Mouse (Mus musculus) CH12.LX (cell line): Measurements from ENCODE around the gene Sfxn3. TPM values are rescaled to one million over a fixed set of nuclear protein-coding genes. Genes with fewer than 3 reads are reported as not detected.

Source experiments
- DNase-seq: peaks from one replicate; pipeline ENCODE4 v3.0.0-alpha.2; 2013; ENCODE audit errors: extremely low read depth
- H3K27ac ChIP-seq: 2 replicates; pipeline ENCODE4 v1.5.1; 2012; ENCODE audit warnings: low read depth, mild to moderate bottlenecking, control low read depth, moderate library complexity; ENCODE audit not compliant: insufficient read depth
- H3K27me3 ChIP-seq: replicated peaks from 2 replicates; pipeline ENCODE3; 2012; ENCODE audit warnings: inconsistent platforms
- H3K36me3 ChIP-seq, 2 experiments: replicated peaks in 1 of 2; 2 replicates each; pipeline versions ENCODE3 to v1.6.1; 2012; ENCODE audit warnings: inconsistent platforms in 1 of 2, low read length in 1 of 2, mild to moderate bottlenecking in 1 of 2, mixed read lengths in 1 of 2, moderate library complexity in 1 of 2; ENCODE audit not compliant: control insufficient read depth in 1 of 2, insufficient read depth in 1 of 2
- H3K4me1 ChIP-seq, 2 experiments: 2 replicates each; pipeline ENCODE4 v1.6.1; 2012; ENCODE audit warnings: inconsistent platforms in 1 of 2, moderate library complexity in 1 of 2; ENCODE audit not compliant: insufficient read depth in 2 of 2, control insufficient read depth in 1 of 2
- H3K4me2 ChIP-seq: 2 replicates; pipeline ENCODE4 v1.6.1; 2012; ENCODE audit warnings: low read depth, mild to moderate bottlenecking, control low read depth; ENCODE audit not compliant: poor library complexity, insufficient read depth, severe bottlenecking
- H3K4me3 ChIP-seq, 3 experiments: fragments of 150-350 bp in 1 of 3; sonication (generic) in 1 of 3; replicated peaks in 1 of 3; 2 replicates each; pipeline versions ENCODE3 to v1.5.1; 2011 to 2012; ENCODE audit warnings: low read depth in 2 of 3, low read length in 2 of 3, mild to moderate bottlenecking in 2 of 3, moderate library complexity in 2 of 3, control low read depth in 1 of 3, improper control_type of control experiment in 1 of 3, inconsistent platforms in 1 of 3, mixed read lengths in 1 of 3; ENCODE audit not compliant: poor library complexity in 1 of 3
- H3K79me2 ChIP-seq: replicated peaks from 2 replicates; pipeline ENCODE4 v1.6.1; 2012; ENCODE audit warnings: mild to moderate bottlenecking, moderate library complexity; ENCODE audit not compliant: control insufficient read depth, poor library complexity, insufficient read depth, severe bottlenecking; ENCODE audit errors: extremely low read depth
- H3K9ac ChIP-seq: 2 replicates; pipeline ENCODE4 v1.6.1; 2012; ENCODE audit warnings: low read depth, mild to moderate bottlenecking, control low read depth, moderate library complexity; ENCODE audit not compliant: insufficient read depth
- H3K9me3 ChIP-seq: replicated peaks from 2 replicates; pipeline ENCODE3; 2012; ENCODE audit warnings: low read length, inconsistent platforms, mixed read lengths
- BHLHE40 ChIP-seq: IDR thresholded peaks from 2 replicates; pipeline ENCODE4 v1.6.1; 2011; ENCODE audit warnings: mild to moderate bottlenecking, low read depth, low read length, improper control_type of control experiment
- CHD1 ChIP-seq: IDR thresholded peaks from 2 replicates; pipeline ENCODE4 v1.6.1; 2012; ENCODE audit warnings: low read depth, low read length, improper control_type of control experiment, inconsistent platforms
- CHD2 ChIP-seq: IDR thresholded peaks from 2 replicates; pipeline ENCODE4 v1.6.1; 2011; ENCODE audit warnings: low read length, improper control_type of control experiment
- CTCF ChIP-seq, 2 experiments: IDR thresholded peaks in 1 of 2; conservative IDR thresholded peaks in 1 of 2; 2 replicates each; pipeline ENCODE4 v1.5.1; 2011 to 2012; ENCODE audit warnings: low read depth in 2 of 2, low read length in 2 of 2, improper control_type of control experiment in 1 of 2, inconsistent platforms in 1 of 2, mild to moderate bottlenecking in 1 of 2, moderate library complexity in 1 of 2
- ELF1 ChIP-seq: IDR thresholded peaks from 2 replicates; pipeline ENCODE4 v1.6.1; 2014; ENCODE audit warnings: low read depth, mild to moderate bottlenecking, inconsistent platforms, low read length, improper control_type of control experiment
- HCFC1 ChIP-seq: IDR thresholded peaks from 2 replicates; pipeline ENCODE4 v1.6.1; 2012; ENCODE audit warnings: low read depth, mild to moderate bottlenecking, inconsistent platforms, low read length, improper control_type of control experiment
- IRF4 ChIP-seq: IDR thresholded peaks from 2 replicates; pipeline ENCODE4 v1.6.1; 2014; ENCODE audit warnings: low read depth, mild to moderate bottlenecking, inconsistent platforms, low read length, improper control_type of control experiment
- MAX ChIP-seq: IDR thresholded peaks from 2 replicates; pipeline ENCODE4 v1.6.1; 2011; ENCODE audit warnings: low read length, improper control_type of control experiment
- MAZ ChIP-seq: IDR thresholded peaks from 2 replicates; pipeline ENCODE4 v1.6.1; 2012; ENCODE audit warnings: low read depth, mild to moderate bottlenecking, inconsistent platforms, low read length, improper control_type of control experiment, moderate library complexity
- MXI1 ChIP-seq: IDR thresholded peaks from 2 replicates; pipeline ENCODE4 v1.6.1; 2011; ENCODE audit warnings: mild to moderate bottlenecking, low read depth, low read length, improper control_type of control experiment
- MYC ChIP-seq: IDR thresholded peaks from 2 replicates; pipeline ENCODE4 v1.6.1; 2011; ENCODE audit warnings: low read depth, mild to moderate bottlenecking, improper control_type of control experiment, low read length
- NELFE ChIP-seq: IDR thresholded peaks from 2 replicates; pipeline ENCODE4 v1.6.1; 2011; ENCODE audit warnings: low read depth, low read length, improper control_type of control experiment
- NRF1 ChIP-seq: IDR thresholded peaks from 2 replicates; pipeline ENCODE4 v1.6.1; 2014; ENCODE audit warnings: low read depth, mild to moderate bottlenecking, inconsistent platforms, low read length, improper control_type of control experiment, moderate library complexity
- SIN3A ChIP-seq: IDR thresholded peaks from 2 replicates; pipeline ENCODE4 v1.6.1; 2012; ENCODE audit warnings: low read length, improper control_type of control experiment, inconsistent platforms
- SMC3 ChIP-seq: IDR thresholded peaks from 2 replicates; pipeline ENCODE4 v1.6.1; 2011; ENCODE audit warnings: low read depth, low read length, improper control_type of control experiment
- TCF12 ChIP-seq: IDR thresholded peaks from 2 replicates; pipeline ENCODE4 v1.6.1; 2014; ENCODE audit warnings: low read depth, mild to moderate bottlenecking, inconsistent platforms, low read length, improper control_type of control experiment
- UBTF ChIP-seq: IDR thresholded peaks from 2 replicates; pipeline ENCODE4 v1.6.1; 2012; ENCODE audit warnings: low read depth, mild to moderate bottlenecking, inconsistent platforms, low read length, improper control_type of control experiment, moderate library complexity
- USF2 ChIP-seq: conservative IDR thresholded peaks from 2 replicates; pipeline ENCODE4 v1.6.1; 2011; ENCODE audit warnings: low read depth, low read length, improper control_type of control experiment
- ZKSCAN1 ChIP-seq: IDR thresholded peaks from 2 replicates; pipeline ENCODE4 v1.6.1; 2012; ENCODE audit warnings: low read depth, inconsistent platforms, low read length, improper control_type of control experiment, borderline replicate concordance
- ZNF384 ChIP-seq: IDR thresholded peaks from 2 replicates; pipeline ENCODE4 v1.6.1; 2012; ENCODE audit warnings: low read depth, low read length, improper control_type of control experiment, inconsistent platforms
- dilution Hi-C: fragments of 300-500 bp; cut with MboI; formaldehyde crosslinking; loops from 2 replicates; pipeline ENCODE4 v1.14.3; 2020; ENCODE audit warnings: low sequenced_read_pairs; ENCODE audit not compliant: extremely low pct_unique_long_range_greater_than_20kb, extremely low pct_ligation_motif_present
- in situ Hi-C: fragments of 300-500 bp; cut with MboI; formaldehyde crosslinking; loops from 3 replicates; pipeline ENCODE4 v1.14.3; 2019; ENCODE audit warnings: low sequenced_read_pairs, low pct_ligation_motif_present, low pct_unique_long_range_greater_than_20kb, mixed read lengths
- polyA plus RNA-seq: library from polyadenylated mRNA; unstranded; fragments of >175 nt; gene quantifications from 2 replicates; pipeline ENCODE4 v1.2.1, GENCODE M21; 2012; ENCODE audit warnings: low read depth; ENCODE audit not compliant: insufficient read length
- total RNA-seq, 2 experiments: library from RNA; depleted of rRNA; stranded (reverse); fragments of 300-350 nt in 1 of 2; fragments of >200 nt in 1 of 2; gene quantifications; 2 replicates each; pipeline ENCODE4 v1.2.3; 2012 to 2014

The Sfxn3 gene
- total and polyA plus RNA-seq, 3 experiments: 1.4 to 4.2 (median 3.6) TPM

DNA sequence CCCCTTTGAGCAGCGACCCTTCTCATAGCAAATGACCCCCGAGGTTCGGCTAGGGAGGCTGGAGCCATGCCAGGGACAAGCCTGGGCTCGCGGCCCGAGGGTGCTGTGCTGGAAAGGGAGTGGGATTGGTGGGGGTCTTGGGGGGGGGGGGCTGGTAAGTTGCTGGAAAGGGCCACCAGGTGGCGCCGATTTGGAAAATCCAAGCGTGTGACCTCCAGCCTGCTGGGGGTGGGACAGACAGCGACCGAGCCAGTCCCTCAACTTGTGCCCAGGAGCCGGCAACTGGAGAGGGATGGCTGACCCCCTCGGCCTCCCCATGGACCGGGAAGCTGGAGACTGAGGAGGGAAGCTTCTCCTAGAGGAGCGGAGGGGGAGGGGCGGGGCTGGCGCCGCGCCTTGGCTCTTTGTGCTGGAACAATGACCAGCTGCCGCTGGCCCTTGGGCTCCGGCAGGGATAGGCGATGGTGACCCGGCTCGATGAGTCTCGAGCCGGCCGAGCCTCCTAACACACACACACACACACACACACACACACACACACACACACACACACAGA, 30.0 kb upstream of the Sfxn3 start:
- dilution Hi-C loops (no loop called here), in situ Hi-C loops (no loop called here)
- peak overlapping the region; percentile 77 for H3K4me2 ChIP-seq
- peaks cover 23 to 43% of the 10 kb centered on the region in 2 experiments for H3K4me1 ChIP-seq
- no peak for DNase-seq
- no peaks in the 10 kb centered on the region for H3K9me3 ChIP-seq
- H3K27me3 ChIP-seq: peaks cover 40% of the 10 kb centered on the region
- peaks cover 2 to 10% of the 10 kb centered on the region in 2 experiments for H3K36me3 ChIP-seq
- peak overlapping the region; percentile 73 for H3K27ac ChIP-seq
- peak overlapping the region; percentile 28 to 72 (median 41) for H3K4me3 ChIP-seq
- TF ChIP-seq MAZ: peak; percentile 34; the same call in 1 of the 2 replicates
- 0 out of 2 replicates have a peak, but pooled peaks have one; percentile 54 for TF ChIP-seq UBTF
- no peak for TF ChIP-seq ELF1
- TF ChIP-seq MAX: 0 out of 2 replicates have a peak, but pooled peaks have one; percentile 4
- no peak for TF ChIP-seq ZNF384
- peak; percentile 35; the same call in 1 of the 2 replicates for TF ChIP-seq SIN3A
- TF ChIP-seq CTCF (conservative IDR thresholded peaks at IDR 0.05 in 1 of 2, IDR thresholded peaks at IDR 0.05 in 1 of 2; ENCODE audit: low read depth in 2 of 2, low read length in 2 of 2): peak in 1 of 2 experiments; percentile 46; a peak in 2 of 4 replicates
- no peak for TF ChIP-seq USF2
- TF ChIP-seq SMC3: peak; percentile 25
- peak overlapping the region; percentile 87 for H3K9ac ChIP-seq
- H3K79me2 ChIP-seq: peaks cover 5% of the 10 kb centered on the region; the same call in 1 of the 2 replicates

GRCm38 (mm10) chr19:45017909-45018308, 29.4 kb upstream of the Sfxn3 start:
- H3K27me3 ChIP-seq: peaks cover 44% of the 10 kb centered on the region
- H3K4me1 ChIP-seq: peaks cover 23 to 43% of the 10 kb centered on the region in 2 experiments
- peaks cover 0 to 4% of the 10 kb centered on the region in 2 experiments for H3K36me3 ChIP-seq
- TF ChIP-seq MXI1 (peak; percentile 28; the same call in 1 of the 2 replicates), CHD1 (no peak), SIN3A (no peak), NRF1 (peak; percentile 49), TCF12 (0 out of 2 replicates have a peak, but pooled peaks have one; percentile 6), CHD2 (peak; percentile 38; the same call in 1 of the 2 replicates), BHLHE40 (peak; percentile 77), IRF4 (0 out of 2 replicates have a peak, but pooled peaks have one; percentile 23), ZKSCAN1 (no peak), NELFE (0 out of 2 replicates have a peak, but pooled peaks have one; percentile 23), MYC (no peak), HCFC1 (peak; percentile 14; the same call in 1 of the 2 replicates), MAZ (0 out of 2 replicates have a peak, but pooled peaks have one; percentile 32)
- TF ChIP-seq, all 38 proteins: peak for 9
- Histone ChIP-seq H3K9ac (peak overlapping the region; percentile 87), H3K4me3 (peak overlapping the region; percentile 20 to 72 (median 36)), H3K79me2 (peaks cover 5% of the 10 kb centered on the region; the same call in 1 of the 2 replicates), H3K9me3 (no peaks in the 10 kb centered on the region), H3K27ac (peak overlapping the region; percentile 31; the same call in 1 of the 2 replicates), H3K4me2 (peak overlapping the region; percentile 77)
- dilution Hi-C loops (no loop called here), in situ Hi-C loops (no loop called here)
- no peak for DNase-seq
